Mouse (Mus musculus) small intestine, adult 2 months (tissue): Measurements from ENCODE around the gene Taf4.

Experiments
- CTCF ChIP-seq: fragments of 200-500 bp; IDR thresholded peaks from 2 replicates; pipeline ENCODE4 v1.5.1; 2012; ENCODE audit warnings: low read depth, mild to moderate bottlenecking, control low read depth, inconsistent platforms, low read length, moderate library complexity, mixed read lengths; ENCODE audit not compliant: insufficient replicate concordance, insufficient read length; ENCODE audit errors: extremely low read depth
- POLR2A ChIP-seq: fragments of 200-500 bp; IDR thresholded peaks from 2 replicates; pipeline ENCODE4 v1.6.1; 2012; ENCODE audit warnings: low read depth, mild to moderate bottlenecking, control low read depth, inconsistent platforms, low read length, moderate library complexity

GRCm38 (mm10) chr2:179946496-179946895 lies 29.9 kb downstream of the Taf4 start:
- TF ChIP-seq CTCF (no peak), POLR2A (no peak)
